Mouse (Mus musculus) intestine, postnatal 0 days (tissue): ENCODE measurements at regions not wholly inside any gene's neighbourhood (a gene's known extent, or its start where the extent isn't known, plus 50 kb on each side); places are given as distances from the start of the nearest gene placed in this dataset.
A peak's percentile ranks its signal among the peaks of the same experiment; 100 is the strongest.

Experiments
- ATAC-seq: fragments of 200-750 bp; cut with Nextera tagmentation; 2 replicates; pipeline ENCODE4 v1.8.0; 2017; ENCODE audit warnings: mild to moderate bottlenecking, moderate TSS enrichment, moderate library complexity
- H3K27ac ChIP-seq: fragments of 300-500 bp; sonication (generic); 2 replicates; pipeline ENCODE4 v1.5.1; 2014; ENCODE audit warnings: mild to moderate bottlenecking, low read depth, low read length, moderate library complexity
- H3K27me3 ChIP-seq: fragments of 300-500 bp; sonication (generic); replicated peaks from 2 replicates; pipeline ENCODE4 v1.6.1; 2014; ENCODE audit warnings: low read length, mixed read lengths; ENCODE audit not compliant: control insufficient read depth, insufficient read depth
- H3K36me3 ChIP-seq: fragments of 300-500 bp; sonication (generic); 2 replicates; pipeline ENCODE4 v1.6.1; 2014; ENCODE audit warnings: mild to moderate bottlenecking, moderate library complexity; ENCODE audit not compliant: control insufficient read depth, insufficient read depth
- H3K4me1 ChIP-seq: fragments of 300-500 bp; sonication (generic); replicated peaks from 2 replicates; pipeline ENCODE4 v1.6.1; 2014; ENCODE audit warnings: antibody characterized with exemption, low read length, mixed read lengths; ENCODE audit not compliant: control insufficient read depth, insufficient read depth
- H3K4me2 ChIP-seq: fragments of 300-500 bp; sonication (generic); replicated peaks from 2 replicates; pipeline ENCODE4 v1.6.1; 2014; ENCODE audit warnings: low read depth, mild to moderate bottlenecking, moderate library complexity
- H3K4me3 ChIP-seq: fragments of 300-500 bp; sonication (generic); 2 replicates; pipeline ENCODE4 v1.5.1; 2014; ENCODE audit warnings: low read depth, low read length
- H3K9ac ChIP-seq: fragments of 300-500 bp; sonication (generic); 2 replicates; pipeline ENCODE4 v1.6.1; 2014; ENCODE audit warnings: mild to moderate bottlenecking, low read depth, low read length
- H3K9me3 ChIP-seq: fragments of 300-500 bp; sonication (generic); 2 replicates; pipeline ENCODE4 v1.6.1; 2016; ENCODE audit warnings: mixed run types; ENCODE audit not compliant: control insufficient read depth
- CTCF ChIP-seq: sonication (generic); IDR thresholded peaks from 2 replicates; pipeline ENCODE4 v1.5.1; 2016; ENCODE audit warnings: low read depth, mild to moderate bottlenecking, control low read depth, antibody characterized with exemption, moderate library complexity
- WGBS: fragments of 180-500 bp; shearing (Covaris S2); extraction: QIAGEN DNeasy Blood & Tissue Kit; methylation state at CpG from one replicate; pipeline ENCODE4 v1.1.7; 2014; 5-methylcytosine and 5-hydroxymethylcytosine counted together

GRCm38 (mm10) chr15:36682159-36682558, 325.4 kb downstream of the Zfp706 start:
- H3K9ac ChIP-seq: no peak overlapping the region
- no peaks in the 10 kb centered on the region for H3K27me3 ChIP-seq
- H3K36me3 ChIP-seq: no peaks in the 10 kb centered on the region
- H3K4me2 ChIP-seq: no peak overlapping the region
- ATAC-seq: peak; percentile 40
- no peaks in the 10 kb centered on the region for H3K9me3 ChIP-seq
- H3K4me1 ChIP-seq: no peaks in the 10 kb centered on the region
- no peak for TF ChIP-seq CTCF
- no peak overlapping the region for H3K4me3 ChIP-seq
- no peak overlapping the region for H3K27ac ChIP-seq
- 53% methylated on average over 5 of the region's 5 CpGs for WGBS

GRCm38 (mm10) chr15:36680361-36681140, 327.0 kb downstream of the Zfp706 start:
- Histone ChIP-seq H3K27me3 (no peaks in the 10 kb centered on the region), H3K36me3 (no peaks in the 10 kb centered on the region), H3K4me3 (no peak overlapping the region), H3K4me1 (no peaks in the 10 kb centered on the region), H3K9ac (no peak overlapping the region), H3K4me2 (no peak overlapping the region), H3K27ac (no peak overlapping the region), H3K9me3 (no peaks in the 10 kb centered on the region)
- TF ChIP-seq CTCF: no peak
- no peak for ATAC-seq
- WGBS: 77% methylated on average over 11 of the region's 11 CpGs

DNA sequence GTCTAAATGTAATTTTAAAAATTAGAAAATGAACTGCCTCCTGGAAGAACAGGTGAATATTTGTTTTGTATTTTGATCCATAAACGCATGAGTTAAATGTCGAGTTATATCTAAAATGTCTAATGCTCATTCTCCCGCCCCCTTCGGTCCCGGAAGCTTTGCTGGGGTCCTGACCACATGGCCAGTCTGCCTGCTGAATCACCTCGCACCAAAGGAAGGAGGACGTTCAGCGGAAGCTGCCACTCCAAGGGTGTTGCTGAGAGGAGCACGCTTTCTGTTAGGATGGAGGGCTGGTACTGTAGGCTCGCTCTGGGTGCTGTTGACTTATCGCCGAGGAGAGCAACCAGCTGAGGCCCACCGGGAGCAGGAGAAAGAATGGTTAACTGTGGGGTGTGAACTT, 328.0 kb downstream of the Zfp706 start:
- H3K4me2 ChIP-seq: no peak overlapping the region
- no peak for TF ChIP-seq CTCF
- 86% methylated on average over 13 of the region's 13 CpGs for WGBS
- H3K27ac ChIP-seq: no peak overlapping the region
- H3K4me3 ChIP-seq: no peak overlapping the region
- H3K9ac ChIP-seq: no peak overlapping the region
- no peaks in the 10 kb centered on the region for H3K4me1 ChIP-seq
- no peak for ATAC-seq
- H3K27me3 ChIP-seq: no peaks in the 10 kb centered on the region
- H3K9me3 ChIP-seq: no peaks in the 10 kb centered on the region
- H3K36me3 ChIP-seq: no peaks in the 10 kb centered on the region

DNA sequence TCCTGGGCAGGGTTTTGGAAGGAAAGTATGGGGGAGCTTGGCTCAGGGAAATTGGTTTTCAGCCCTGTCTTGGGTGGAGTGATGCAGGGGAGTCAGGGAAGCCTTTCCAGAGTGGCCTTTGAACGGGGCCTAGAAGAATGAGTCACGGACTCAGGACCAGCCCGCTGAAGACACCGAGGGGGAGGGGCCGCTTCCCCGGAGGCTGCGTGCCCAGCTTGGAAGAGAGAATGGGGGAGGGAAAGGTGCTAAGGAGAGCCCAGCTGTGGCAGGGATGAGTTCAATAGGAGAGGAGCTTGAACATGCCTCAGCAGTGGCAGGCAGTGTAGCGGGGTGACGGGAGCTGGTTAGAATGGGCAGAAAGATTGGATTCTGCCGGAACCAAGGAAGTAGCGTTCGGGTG, 337.8 kb downstream of the Zfp706 start:
- Histone ChIP-seq H3K9me3 (no peaks in the 10 kb centered on the region), H3K4me1 (peaks cover 10% of the 10 kb centered on the region; the same call in 1 of the 2 replicates), H3K27ac (no peak overlapping the region), H3K4me3 (no peak overlapping the region), H3K27me3 (no peaks in the 10 kb centered on the region), H3K4me2 (peak overlapping the region; percentile 14; the same call in 1 of the 2 replicates), H3K36me3 (no peaks in the 10 kb centered on the region), H3K9ac (no peak overlapping the region)
- TF ChIP-seq CTCF: no peak
- WGBS: 27% methylated on average over 12 of the region's 12 CpGs
- peak; percentile 76 for ATAC-seq

- TF ChIP-seq CTCF: no peak
- 19% methylated on average over 3 of the region's 3 CpGs for WGBS
- ATAC-seq: peak; percentile 68; the same call in 1 of the 2 replicates
- H3K27me3 ChIP-seq: no peaks in the 10 kb centered on the region
- no peaks in the 10 kb centered on the region for H3K36me3 ChIP-seq
- no peak overlapping the region for H3K9ac ChIP-seq
- no peak overlapping the region for H3K4me3 ChIP-seq
- no peak overlapping the region for H3K4me2 ChIP-seq
- H3K27ac ChIP-seq: no peak overlapping the region
- H3K4me1 ChIP-seq: peaks cover 10% of the 10 kb centered on the region; the same call in 1 of the 2 replicates
- H3K9me3 ChIP-seq: no peaks in the 10 kb centered on the region
Measured at GRCm38 (mm10) chr15:36666566-36666965, 341.0 kb downstream of the Zfp706 start.

DNA sequence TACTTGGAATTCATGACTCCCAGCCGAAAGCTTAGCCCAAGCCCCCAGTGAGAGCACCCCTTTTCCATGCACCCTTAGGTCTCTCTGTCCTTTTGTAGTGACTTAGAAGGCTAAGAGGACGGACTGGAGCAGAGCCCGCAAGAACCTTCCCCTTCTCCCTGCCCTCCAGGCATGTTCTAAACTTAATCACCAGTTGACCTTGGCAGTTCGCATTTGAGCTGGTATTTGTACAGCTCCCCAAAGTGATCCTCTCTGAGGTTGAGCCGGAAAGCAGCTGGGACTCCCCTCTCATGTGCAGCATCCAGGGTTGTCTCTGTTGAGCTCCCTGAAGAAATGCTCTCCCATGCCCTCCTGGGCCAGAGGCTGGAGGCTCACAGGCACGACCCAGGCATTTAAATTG, 343.2 kb downstream of the Zfp706 start:
- Histone ChIP-seq H3K4me3 (no peak overlapping the region), H3K4me1 (peaks cover 4% of the 10 kb centered on the region; the same call in 1 of the 2 replicates), H3K4me2 (no peak overlapping the region), H3K36me3 (no peaks in the 10 kb centered on the region), H3K9ac (no peak overlapping the region), H3K9me3 (no peaks in the 10 kb centered on the region), H3K27ac (no peak overlapping the region), H3K27me3 (no peaks in the 10 kb centered on the region)
- ATAC-seq: no peak
- whole genome bisulfite sequencing: 75% methylated on average over 6 of the region's 6 CpGs
- TF ChIP-seq CTCF: no peak
